Mouse (Mus musculus): ENCODE results near the gene Vrk2. TPM values are rescaled to one million over a fixed set of nuclear protein-coding genes. Genes with fewer than 3 reads are reported as not detected.

Gene Vrk2
- polyA plus RNA-seq, 1 experiment from 2014 or later: 13.1 TPM

DNA sequence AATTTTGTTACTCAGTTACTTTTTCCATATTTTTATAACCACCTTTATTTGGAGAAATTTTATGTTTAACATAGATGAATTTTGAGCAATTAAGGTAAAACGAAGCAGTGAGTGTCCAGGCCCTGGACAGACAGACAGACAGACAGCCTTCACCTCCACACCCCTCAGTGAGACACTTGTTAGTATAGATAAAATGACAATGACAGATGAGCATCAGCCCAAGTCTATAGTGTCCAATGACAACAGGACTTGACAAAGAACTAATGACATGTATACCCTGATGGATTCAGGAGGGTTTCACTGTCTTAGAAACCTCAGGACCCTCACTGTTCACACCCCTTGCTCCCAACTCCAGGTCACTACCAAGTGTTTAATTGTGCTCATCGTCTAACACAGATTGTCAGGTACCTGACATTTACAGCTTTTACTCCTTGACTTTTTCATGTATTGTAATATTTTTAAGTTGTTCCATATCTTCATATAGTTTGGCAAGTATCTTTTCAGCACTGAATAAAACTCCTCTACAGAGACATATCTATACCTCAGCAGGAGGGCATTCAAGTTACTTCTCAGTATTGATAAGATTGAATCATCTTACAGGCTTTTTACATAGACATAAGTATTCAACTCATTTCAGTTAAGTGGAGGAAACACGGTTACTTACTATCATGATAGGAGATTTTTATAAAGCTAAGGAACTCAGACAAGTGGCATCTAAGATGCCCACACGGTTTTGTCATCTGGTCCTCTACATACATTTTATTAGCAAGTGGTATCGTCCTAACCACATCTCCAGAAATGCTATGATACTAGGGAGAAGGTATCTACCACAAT lies 60.6 kb downstream of the Vrk2 start:
- ATAC-seq: peak; percentile 66
- Histone ChIP-seq H3K4me1 (ENCODE audit: insufficient read depth) (peaks cover 5% of the 10 kb centered on the region; the same call in 1 of the 2 replicates), H3K9ac (replicated peaks) (no peak overlapping the region), H3K4me2 (ENCODE audit: low read depth, low read length) (no peak overlapping the region), H3K27ac (ENCODE audit: low read depth) (no peak overlapping the region), H3K36me3 (replicated peaks; ENCODE audit: insufficient read depth, low read length) (peaks cover 9% of the 10 kb centered on the region; the same call in 1 of the 2 replicates), H3K4me3 (ENCODE audit: low read depth, low read length) (no peak overlapping the region), H3K9me3 (ENCODE audit: low read length) (no peaks in the 10 kb centered on the region), H3K27me3 (ENCODE audit: insufficient read depth, low read length) (no peaks in the 10 kb centered on the region)
- DNase-seq: no peak
- 58% methylated on average over 5 of the region's 5 CpGs for WGBS (ENCODE audit: insufficient replicate concordance)
- no peak for TF ChIP-seq CTCF (IDR thresholded peaks at IDR 0.05; ENCODE audit: low read depth)
- TF ChIP-seq EP300 (IDR thresholded peaks at IDR 0.05; ENCODE audit: low read depth): no peak; the same call in 1 of the 2 replicates

DNA sequence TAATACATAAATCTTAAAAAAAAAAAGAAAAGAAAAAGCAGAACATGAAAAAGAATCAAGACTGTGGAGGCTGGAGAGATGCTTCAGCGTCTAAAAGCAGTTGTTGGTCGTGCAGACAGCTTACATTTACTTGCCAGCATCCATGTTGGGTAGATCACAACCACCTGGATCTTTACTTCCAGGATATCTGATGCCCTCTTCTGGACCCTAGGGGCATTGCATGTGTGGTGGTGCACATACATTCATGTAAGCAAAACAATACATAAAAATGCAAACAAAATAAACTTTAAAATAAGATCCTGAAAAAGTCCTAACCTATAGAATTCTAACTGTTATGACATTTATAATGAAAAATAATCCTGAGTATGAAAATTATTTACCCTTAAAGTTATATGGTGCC lies 66.9 kb downstream of the Vrk2 start:
- Histone ChIP-seq H3K4me1 (ENCODE audit: insufficient read depth) (no peaks in the 10 kb centered on the region), H3K36me3 (replicated peaks; ENCODE audit: insufficient read depth, low read length) (peaks cover 4% of the 10 kb centered on the region; the same call in 1 of the 2 replicates), H3K4me2 (ENCODE audit: low read depth, low read length) (no peak overlapping the region), H3K4me3 (ENCODE audit: low read depth, low read length) (no peak overlapping the region), H3K27me3 (ENCODE audit: insufficient read depth, low read length) (no peaks in the 10 kb centered on the region), H3K9ac (replicated peaks) (no peak overlapping the region), H3K9me3 (ENCODE audit: low read length) (no peaks in the 10 kb centered on the region), H3K27ac (ENCODE audit: low read depth) (no peak overlapping the region)
- DNase-seq (no peak), ATAC-seq (no peak)
- WGBS (ENCODE audit: insufficient replicate concordance): 87% methylated on average over 2 of the region's 2 CpGs
- TF ChIP-seq CTCF (IDR thresholded peaks at IDR 0.05; ENCODE audit: low read depth) (peak; percentile 42), EP300 (IDR thresholded peaks at IDR 0.05; ENCODE audit: low read depth) (no peak)

GRCm38 (mm10) chr11:26518991-26519390 lies 74.8 kb downstream of the Vrk2 start:
- H3K27ac ChIP-seq (ENCODE audit: low read depth): no peak overlapping the region

DNA sequence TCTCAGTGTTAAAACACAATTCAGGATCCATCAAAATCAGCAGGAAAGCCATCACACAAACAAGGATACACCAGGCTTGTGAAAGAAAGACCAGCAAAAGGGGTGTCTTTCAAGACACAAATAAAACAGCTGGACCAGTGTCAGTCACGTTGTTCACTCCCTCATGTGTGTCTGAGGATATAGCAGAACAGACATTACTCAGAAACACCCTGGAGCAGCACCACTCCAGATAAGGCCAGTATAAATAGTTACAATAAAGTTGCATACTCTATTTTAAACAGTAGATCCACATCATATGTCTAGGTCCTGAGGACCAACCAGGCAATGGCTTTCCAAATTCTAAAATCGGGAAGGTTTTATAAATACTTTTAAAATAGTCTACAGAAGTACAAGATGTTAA lies 77.7 kb downstream of the Vrk2 start:
- ATAC-seq (no peak), DNase-seq (no peak)
- Histone ChIP-seq H3K36me3 (replicated peaks; ENCODE audit: insufficient read depth, low read length) (no peaks in the 10 kb centered on the region), H3K4me2 (ENCODE audit: low read depth, low read length) (no peak overlapping the region), H3K9me3 (ENCODE audit: low read length) (no peaks in the 10 kb centered on the region), H3K27me3 (ENCODE audit: insufficient read depth, low read length) (no peaks in the 10 kb centered on the region), H3K4me3 (ENCODE audit: low read depth, low read length) (no peak overlapping the region), H3K27ac (ENCODE audit: low read depth) (no peak overlapping the region), H3K4me1 (ENCODE audit: insufficient read depth) (peaks cover 4% of the 10 kb centered on the region; the same call in 1 of the 2 replicates), H3K9ac (replicated peaks) (no peak overlapping the region)
- TF ChIP-seq EP300 (IDR thresholded peaks at IDR 0.05; ENCODE audit: low read depth) (no peak), CTCF (IDR thresholded peaks at IDR 0.05; ENCODE audit: low read depth) (no peak)
- 77% methylated on average over 2 of the region's 2 CpGs for WGBS (ENCODE audit: insufficient replicate concordance)

More at GRCm38 (mm10) chr11:26518991-26519390, 74.8 kb downstream of the Vrk2 start:
- Histone ChIP-seq H3K4me1 (ENCODE audit: insufficient read depth) (no peaks in the 10 kb centered on the region), H3K4me2 (ENCODE audit: low read depth, low read length) (no peak overlapping the region), H3K27me3 (ENCODE audit: insufficient read depth, low read length) (no peaks in the 10 kb centered on the region), H3K36me3 (replicated peaks; ENCODE audit: insufficient read depth, low read length) (no peaks in the 10 kb centered on the region), H3K9me3 (ENCODE audit: low read length) (no peaks in the 10 kb centered on the region), H3K9ac (replicated peaks) (no peak overlapping the region), H3K4me3 (ENCODE audit: low read depth, low read length) (no peak overlapping the region)
- ATAC-seq: no peak
- 71% methylated on average over 3 of the region's 3 CpGs for WGBS (ENCODE audit: insufficient replicate concordance)
- no peak for DNase-seq
- TF ChIP-seq EP300 (IDR thresholded peaks at IDR 0.05; ENCODE audit: low read depth) (no peak), CTCF (IDR thresholded peaks at IDR 0.05; ENCODE audit: low read depth) (no peak)

- Histone ChIP-seq H3K36me3 (replicated peaks; ENCODE audit: insufficient read depth, low read length) (no peaks in the 10 kb centered on the region), H3K4me2 (ENCODE audit: low read depth, low read length) (no peak overlapping the region), H3K27ac (ENCODE audit: low read depth) (no peak overlapping the region), H3K9ac (replicated peaks) (no peak overlapping the region), H3K9me3 (ENCODE audit: low read length) (no peaks in the 10 kb centered on the region), H3K4me1 (ENCODE audit: insufficient read depth) (peaks cover 4% of the 10 kb centered on the region; the same call in 1 of the 2 replicates), H3K4me3 (ENCODE audit: low read depth, low read length) (no peak overlapping the region), H3K27me3 (ENCODE audit: insufficient read depth, low read length) (no peaks in the 10 kb centered on the region)
- ATAC-seq (no peak), DNase-seq (no peak)
- TF ChIP-seq EP300 (IDR thresholded peaks at IDR 0.05; ENCODE audit: low read depth) (no peak), CTCF (IDR thresholded peaks at IDR 0.05; ENCODE audit: low read depth) (peak; percentile 49)
Observed at GRCm38 (mm10) chr11:26513683-26514082, 80.1 kb downstream of the Vrk2 start.

- peak overlapping the region; percentile 76; the same call in 1 of the 2 replicates for H3K27ac ChIP-seq (ENCODE audit: low read depth)
- no peak overlapping the region for H3K4me2 ChIP-seq (ENCODE audit: low read depth, low read length)
- 75% methylated on average over 5 of the region's 5 CpGs for WGBS (ENCODE audit: insufficient replicate concordance)
- ATAC-seq (peak; percentile 98), DNase-seq (peak; percentile 19)
- H3K4me1 ChIP-seq (ENCODE audit: insufficient read depth): no peaks in the 10 kb centered on the region
- no peaks in the 10 kb centered on the region for H3K9me3 ChIP-seq (ENCODE audit: low read length)
- no peak overlapping the region for H3K4me3 ChIP-seq (ENCODE audit: low read depth, low read length)
- no peaks in the 10 kb centered on the region for H3K27me3 ChIP-seq (ENCODE audit: insufficient read depth, low read length)
- no peaks in the 10 kb centered on the region for H3K36me3 ChIP-seq (replicated peaks; ENCODE audit: insufficient read depth, low read length)
- no peak overlapping the region for H3K9ac ChIP-seq (replicated peaks)
- no peak for TF ChIP-seq EP300 (IDR thresholded peaks at IDR 0.05; ENCODE audit: low read depth)
- TF ChIP-seq CTCF (IDR thresholded peaks at IDR 0.05; ENCODE audit: low read depth): peak; percentile 14; the same call in 1 of the 2 replicates
Observed at GRCm38 (mm10) chr11:26495951-26496350, 97.8 kb downstream of the Vrk2 start.
